Mouse (Mus musculus) midbrain, embryonic 15.5 days (tissue): ENCODE results near the gene Olfr221. TPM values are rescaled to one million over a fixed set of nuclear protein-coding genes. Genes with fewer than 3 reads are reported as not detected.

ENCODE experiments used
- ATAC-seq: fragments of 200-750 bp; cut with Nextera tagmentation; replicated peaks from 2 replicates; pipeline ENCODE4 v1.8.0; 2017; ENCODE audit warnings: moderate TSS enrichment
- H3K27ac ChIP-seq: fragments of 300-500 bp; sonication (generic); 2 replicates; pipeline ENCODE4 v1.5.1; 2015; ENCODE audit warnings: mild to moderate bottlenecking, inconsistent platforms
- H3K27me3 ChIP-seq: fragments of 300-500 bp; sonication (generic); replicated peaks from 2 replicates; pipeline ENCODE4 v1.6.1; 2015; ENCODE audit warnings: inconsistent platforms
- H3K36me3 ChIP-seq: fragments of 300-500 bp; sonication (generic); replicated peaks from 2 replicates; pipeline ENCODE4 v1.6.1; 2015; ENCODE audit warnings: inconsistent platforms
- H3K4me1 ChIP-seq: fragments of 300-500 bp; sonication (generic); 2 replicates; pipeline ENCODE4 v1.6.1; 2015; ENCODE audit warnings: inconsistent platforms
- H3K4me2 ChIP-seq: fragments of 300-500 bp; sonication (generic); 2 replicates; pipeline ENCODE4 v1.6.1; 2015; ENCODE audit warnings: inconsistent platforms, mild to moderate bottlenecking, moderate library complexity
- H3K4me3 ChIP-seq: fragments of 300-500 bp; sonication (generic); 2 replicates; pipeline ENCODE4 v1.5.1; 2015; ENCODE audit warnings: mild to moderate bottlenecking, inconsistent platforms
- H3K9ac ChIP-seq: fragments of 300-500 bp; sonication (generic); 2 replicates; pipeline ENCODE4 v1.6.1; 2015; ENCODE audit warnings: mild to moderate bottlenecking, inconsistent platforms
- H3K9me3 ChIP-seq: fragments of 300-500 bp; sonication (generic); 2 replicates; pipeline ENCODE4 v1.6.1; 2016; ENCODE audit warnings: inconsistent platforms
- WGBS: fragments of 180-500 bp; shearing (Covaris S2); methylation state at CpG from one replicate; pipeline ENCODE4 v1.1.7; 2015; ENCODE audit warnings: mixed read lengths; 5-methylcytosine and 5-hydroxymethylcytosine counted together
- polyA plus RNA-seq: library from polyadenylated mRNA; unstranded; fragments of >200 nt; fragmentation: Nextera tagmentation; extraction: Ambion mirVana; gene quantifications from 2 replicates; pipeline ENCODE4 v1.2.1, GENCODE M21; 2015

Olfr221 gene
- polyA plus RNA-seq, 1 experiment from 2014 or later: not detected

DNA sequence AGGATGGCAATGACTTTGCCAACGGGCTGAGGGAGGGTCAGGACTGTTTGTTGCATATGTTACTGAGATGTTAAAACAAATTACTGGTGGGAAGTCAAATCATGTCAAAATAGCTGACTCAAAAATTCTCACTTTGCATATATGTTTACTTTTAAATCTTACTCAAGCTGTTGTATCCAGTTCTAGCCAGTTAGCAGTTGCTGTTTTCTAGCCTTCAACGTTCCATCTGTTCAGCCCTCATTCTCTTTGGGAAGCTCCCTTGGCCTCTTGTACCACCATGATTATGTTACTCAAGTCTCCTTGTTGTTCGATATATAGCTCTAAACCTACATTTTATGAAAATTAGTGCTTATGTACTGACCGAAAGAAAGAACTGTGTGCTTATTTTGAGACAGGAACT lies 15.9 kb downstream of the Olfr221 start:
- no peak overlapping the region for H3K4me3 ChIP-seq
- no peaks in the 10 kb centered on the region for H3K27me3 ChIP-seq
- peaks cover 15% of the 10 kb centered on the region for H3K4me1 ChIP-seq
- no peaks in the 10 kb centered on the region for H3K9me3 ChIP-seq
- no peak overlapping the region for H3K27ac ChIP-seq
- H3K36me3 ChIP-seq: no peaks in the 10 kb centered on the region
- H3K9ac ChIP-seq: no peak overlapping the region
- H3K4me2 ChIP-seq: no peak overlapping the region
- WGBS: 91% methylated on average over 4 of the region's 4 CpGs
- ATAC-seq: no peak

- Histone ChIP-seq H3K4me1 (peaks cover 25% of the 10 kb centered on the region), H3K27ac (no peak overlapping the region), H3K9me3 (no peaks in the 10 kb centered on the region), H3K9ac (no peak overlapping the region), H3K4me3 (no peak overlapping the region), H3K36me3 (no peaks in the 10 kb centered on the region), H3K4me2 (no peak overlapping the region), H3K27me3 (no peaks in the 10 kb centered on the region)
- ATAC-seq: no peak
- WGBS: 88% methylated on average over 2 of the region's 2 CpGs
Measured at GRCm38 (mm10) chr14:52024133-52024532, 18.1 kb downstream of the Olfr221 start.

DNA sequence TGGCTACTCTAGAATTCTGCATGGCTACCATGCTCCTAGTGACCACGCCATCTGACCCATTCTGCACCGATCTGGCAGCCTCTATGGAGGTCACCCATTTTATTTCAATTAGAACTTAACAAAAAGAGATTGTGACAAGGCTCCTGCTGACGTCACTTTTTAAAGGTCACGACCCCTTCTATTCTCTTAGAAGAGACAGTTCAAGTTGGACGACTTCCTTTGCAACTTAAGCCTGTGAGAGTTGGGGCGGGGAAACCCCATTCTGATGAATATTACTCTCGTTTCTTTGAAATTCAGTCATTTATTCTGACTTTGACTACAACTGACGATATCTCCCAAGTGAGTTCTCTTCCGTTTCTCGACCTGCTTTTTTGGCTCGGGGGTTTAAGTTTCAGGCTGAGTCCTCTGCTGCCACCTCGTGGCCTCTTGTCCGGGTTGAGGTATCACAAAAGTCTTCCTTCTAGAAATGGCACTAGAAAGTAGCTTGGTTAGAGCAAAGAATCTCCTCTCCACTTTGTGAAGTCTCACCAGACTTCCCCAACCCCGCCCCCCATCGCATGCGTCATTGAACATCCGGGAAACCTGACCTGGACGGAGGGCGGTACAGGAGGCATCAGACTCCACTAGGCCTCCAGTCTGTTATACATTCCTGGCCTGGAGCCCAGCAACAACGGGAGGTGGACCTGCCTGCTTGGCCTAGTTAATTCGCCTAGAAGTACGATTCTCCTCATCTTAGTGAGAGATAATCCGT lies 19.4 kb downstream of the Olfr221 start:
- Histone ChIP-seq H3K4me3 (peak overlapping the region; percentile 23), H3K36me3 (no peaks in the 10 kb centered on the region), H3K4me1 (peaks cover 35% of the 10 kb centered on the region), H3K27me3 (no peaks in the 10 kb centered on the region), H3K4me2 (peak overlapping the region; percentile 44), H3K9ac (peak overlapping the region; percentile 27), H3K27ac (peak overlapping the region; percentile 76), H3K9me3 (no peaks in the 10 kb centered on the region)
- no peak for ATAC-seq
- WGBS: 2% methylated on average over 23 of the region's 23 CpGs

- Histone ChIP-seq H3K36me3 (no peaks in the 10 kb centered on the region), H3K9ac (no peak overlapping the region), H3K4me3 (no peak overlapping the region), H3K4me1 (peaks cover 35% of the 10 kb centered on the region), H3K4me2 (peak overlapping the region; percentile 44), H3K27me3 (no peaks in the 10 kb centered on the region), H3K27ac (0 out of 2 replicates have a peak overlapping the region, but pooled peaks have one; percentile 76), H3K9me3 (no peaks in the 10 kb centered on the region)
- 60% methylated on average over 3 of the region's 3 CpGs for WGBS
- ATAC-seq: no peak
Measured at GRCm38 (mm10) chr14:52022244-52022708, 20.0 kb downstream of the Olfr221 start.

DNA sequence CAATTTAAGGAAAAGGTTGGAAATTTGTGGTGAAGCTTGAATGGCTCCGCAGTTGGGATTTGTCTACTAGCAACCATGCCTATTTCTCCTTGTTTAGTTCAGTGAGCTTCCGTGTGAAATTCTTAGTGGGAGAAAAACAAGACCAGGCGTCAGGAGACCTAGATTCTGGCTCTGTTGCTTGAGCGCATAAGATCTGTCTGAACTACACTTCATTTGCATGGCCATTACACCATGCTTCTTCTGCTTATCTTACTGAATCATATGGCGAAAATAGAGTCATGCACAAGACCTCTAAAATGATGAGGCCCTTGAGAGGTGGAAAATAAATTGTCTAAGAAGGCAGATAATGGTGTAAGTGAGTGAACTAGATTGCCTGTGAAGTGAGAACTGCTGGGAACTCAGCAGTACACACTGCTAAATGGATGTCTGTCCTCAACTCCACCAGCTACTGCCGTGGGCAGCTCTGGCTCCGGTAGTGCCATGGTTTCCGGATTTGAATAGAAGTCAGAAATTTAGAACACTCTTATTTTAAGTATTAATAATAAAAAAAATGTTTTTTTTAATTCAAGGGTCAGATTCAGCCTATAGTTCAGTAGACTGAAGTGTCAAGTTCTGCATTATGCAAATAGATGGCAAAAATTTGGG lies 20.6 kb downstream of the Olfr221 start:
- no peak overlapping the region for H3K9ac ChIP-seq
- H3K27me3 ChIP-seq: no peaks in the 10 kb centered on the region
- no peak for ATAC-seq
- 90% methylated on average over 8 of the region's 8 CpGs for WGBS
- H3K4me3 ChIP-seq: no peak overlapping the region
- peak overlapping the region; percentile 98; the same call in 1 of the 2 replicates for H3K27ac ChIP-seq
- no peaks in the 10 kb centered on the region for H3K36me3 ChIP-seq
- peaks cover 37% of the 10 kb centered on the region for H3K4me1 ChIP-seq
- no peaks in the 10 kb centered on the region for H3K9me3 ChIP-seq
- H3K4me2 ChIP-seq: no peak overlapping the region; the same call in 1 of the 2 replicates

DNA sequence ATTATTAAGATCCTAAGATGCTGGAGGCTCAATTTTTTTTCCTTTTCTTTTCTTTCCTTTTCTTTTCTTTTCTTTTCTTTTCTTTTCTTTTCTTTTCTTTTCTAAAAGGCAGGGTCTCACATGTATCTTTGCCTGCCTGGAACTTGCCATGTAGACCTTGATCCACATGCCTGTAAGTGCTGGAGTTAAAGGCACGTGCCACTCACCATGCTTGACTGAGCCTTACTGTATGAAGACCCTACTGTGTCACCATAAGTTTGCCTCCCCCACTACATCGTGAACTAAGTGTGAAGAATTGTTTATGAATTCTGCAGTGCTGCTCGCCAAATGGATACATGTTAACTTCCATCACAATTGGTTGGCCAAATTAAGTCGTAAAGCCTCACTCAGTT lies 21.1 kb downstream of the Olfr221 start:
- Histone ChIP-seq H3K27me3 (no peaks in the 10 kb centered on the region), H3K4me2 (peak overlapping the region; percentile 54), H3K4me3 (peak overlapping the region; percentile 72; the same call in 1 of the 2 replicates), H3K36me3 (no peaks in the 10 kb centered on the region), H3K27ac (peak overlapping the region; percentile 98), H3K4me1 (peaks cover 41% of the 10 kb centered on the region), H3K9ac (peak overlapping the region; percentile 88; the same call in 1 of the 2 replicates), H3K9me3 (no peaks in the 10 kb centered on the region)
- no peak for ATAC-seq
- 59% methylated on average over 4 of the region's 4 CpGs for WGBS

DNA sequence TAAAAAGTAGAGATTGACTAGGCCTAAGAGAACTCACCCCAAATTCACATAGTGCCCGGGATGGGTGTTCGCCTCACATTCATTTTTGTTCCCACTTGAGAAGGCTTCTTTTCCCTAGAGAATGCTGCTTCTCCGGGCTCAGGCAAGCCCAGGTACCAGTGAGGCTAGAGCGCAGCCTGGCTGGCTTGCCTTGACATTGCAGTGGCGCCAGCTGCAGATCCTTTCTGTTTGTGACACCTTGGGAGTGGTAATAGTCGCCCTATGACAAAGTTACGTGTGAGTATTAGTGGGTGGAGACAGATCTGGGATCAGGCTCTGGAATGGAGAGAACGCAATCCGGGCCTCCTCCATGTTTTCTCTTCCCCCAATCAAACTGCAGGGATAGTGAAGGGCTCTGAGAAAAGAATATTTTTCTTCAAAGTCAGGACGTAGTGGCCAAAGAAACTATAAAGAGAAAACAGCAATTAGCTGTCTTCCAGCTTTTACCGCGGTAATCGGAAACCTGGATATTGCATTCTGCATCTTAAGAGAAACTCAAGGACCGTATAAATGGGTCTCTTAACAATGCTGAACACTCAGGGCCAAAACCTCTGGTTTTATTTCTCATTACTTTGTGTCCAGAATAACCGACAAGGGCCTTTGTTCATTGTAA lies 21.6 kb downstream of the Olfr221 start, which contains the start of gene Zfp219:
Zfp219 (minus strand) TSS at position 248 of the 652 bp plus-strand sequence.
- peak within 1 kb of the TSS; percentile 54 for H3K4me2 ChIP-seq
- H3K4me3 ChIP-seq: peak within 1 kb of the TSS; percentile 72
- H3K36me3 ChIP-seq: no peaks in the 10 kb centered on the region
- H3K4me1 ChIP-seq: peaks cover 47% of the 10 kb centered on the region
- H3K27me3 ChIP-seq: no peaks in the 10 kb centered on the region
- WGBS: 6% methylated on average over 15 of the region's 15 CpGs
- H3K9ac ChIP-seq: peak within 1 kb of the TSS; percentile 88
- peak; percentile 68 for ATAC-seq
- no peaks in the 10 kb centered on the region for H3K9me3 ChIP-seq
- H3K27ac ChIP-seq: peak within 1 kb of the TSS; percentile 98

DNA sequence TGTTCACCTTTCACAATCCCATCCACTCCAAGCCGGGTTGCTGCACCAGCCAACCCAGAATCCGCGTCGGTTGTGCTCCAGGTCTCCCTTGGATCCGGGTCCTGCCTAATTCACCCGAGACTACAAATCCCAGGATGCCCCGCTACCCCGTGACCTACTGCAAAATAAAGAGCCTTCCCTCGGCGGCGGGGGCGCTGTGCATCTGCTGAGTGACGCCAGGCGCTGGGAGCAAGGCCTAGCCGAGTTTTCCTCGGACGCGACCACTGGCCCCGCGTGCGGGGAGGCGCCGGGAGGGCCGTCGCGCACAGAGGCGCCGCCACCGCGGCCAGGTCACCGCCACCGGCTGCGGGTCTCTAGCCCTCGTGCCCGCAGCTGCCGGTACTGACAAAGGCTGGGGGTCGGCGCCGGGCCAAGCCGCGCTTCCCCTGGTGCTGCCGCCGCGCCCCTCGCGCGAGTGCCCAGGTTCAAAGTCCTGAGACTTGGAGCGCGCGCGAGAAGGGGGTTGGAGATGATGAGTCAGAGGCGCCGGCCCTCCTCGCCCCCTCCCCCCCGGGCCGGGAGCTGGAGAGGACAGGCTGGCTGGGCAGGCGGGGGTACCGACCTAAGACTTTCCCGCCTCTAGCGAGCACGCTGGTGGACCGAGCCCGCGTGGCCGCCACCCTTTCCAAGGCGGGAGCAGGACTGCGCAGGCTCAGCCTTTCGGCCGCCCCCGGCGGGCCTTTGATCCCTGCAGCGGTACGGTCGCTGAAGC lies 22.5 kb downstream of the Olfr221 start:
- H3K27ac ChIP-seq: peak overlapping the region; percentile 98
- H3K4me2 ChIP-seq: peak overlapping the region; percentile 54
- H3K36me3 ChIP-seq: no peaks in the 10 kb centered on the region
- WGBS: under 1% methylated on average over 68 of the region's 74 CpGs
- H3K9ac ChIP-seq: peak overlapping the region; percentile 88
- no peaks in the 10 kb centered on the region for H3K9me3 ChIP-seq
- H3K4me1 ChIP-seq: peaks cover 55% of the 10 kb centered on the region
- no peaks in the 10 kb centered on the region for H3K27me3 ChIP-seq
- peak; percentile 92 for ATAC-seq
- H3K4me3 ChIP-seq: peak overlapping the region; percentile 72

- Histone ChIP-seq H3K27me3 (no peaks in the 10 kb centered on the region), H3K9me3 (no peaks in the 10 kb centered on the region), H3K4me2 (peak overlapping the region; percentile 54), H3K36me3 (no peaks in the 10 kb centered on the region), H3K4me3 (peak overlapping the region; percentile 72), H3K27ac (peak overlapping the region; percentile 98), H3K4me1 (peaks cover 55% of the 10 kb centered on the region), H3K9ac (peak overlapping the region; percentile 52)
- 29% methylated on average over 12 of the region's 12 CpGs for WGBS
- ATAC-seq: no peak; the same call in 1 of the 2 replicates
Measured at GRCm38 (mm10) chr14:52019051-52019589, 23.1 kb downstream of the Olfr221 start.

DNA sequence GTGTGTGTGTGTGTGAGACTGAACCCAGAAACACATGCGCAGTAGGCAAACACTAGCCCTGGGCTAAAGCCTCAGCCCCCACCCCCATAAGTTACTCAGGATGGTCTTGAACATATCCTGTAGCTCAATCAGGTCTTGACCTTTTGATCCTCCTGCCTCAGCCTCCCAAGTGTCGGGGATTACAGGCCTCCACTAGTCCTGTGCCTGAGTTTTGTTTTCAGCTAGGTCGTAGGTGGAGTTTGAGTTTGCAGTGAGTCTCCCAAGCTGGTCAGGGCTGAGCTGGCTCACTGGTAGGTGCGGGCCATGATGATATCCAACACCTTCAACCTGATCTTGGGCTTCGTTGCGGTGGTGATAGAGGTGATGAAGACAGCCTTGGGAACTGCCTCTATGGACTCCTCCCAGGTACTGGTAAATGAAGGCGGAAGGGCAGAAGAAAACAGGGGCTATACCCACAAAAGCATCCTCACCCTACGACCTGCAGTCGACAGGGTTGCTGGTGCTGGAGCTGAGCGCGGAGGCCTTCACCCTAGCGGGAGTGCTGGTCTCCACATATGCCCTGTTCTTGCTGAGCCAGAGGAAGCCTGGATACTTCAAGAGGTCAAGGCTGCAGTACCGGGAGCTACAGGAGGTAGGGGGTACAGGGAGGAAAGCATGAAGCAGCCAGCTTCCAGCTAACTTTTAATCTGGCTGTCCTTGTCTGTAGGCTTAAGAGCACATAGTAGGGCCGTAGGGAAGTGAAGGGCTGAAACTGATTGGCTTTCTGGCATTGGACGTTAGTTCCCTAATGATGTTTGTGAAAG lies 23.8 kb downstream of the Olfr221 start:
- H3K4me2 ChIP-seq: peak overlapping the region; percentile 54
- ATAC-seq: no peak
- peak overlapping the region; percentile 72 for H3K4me3 ChIP-seq
- H3K9ac ChIP-seq: peak overlapping the region; percentile 52; the same call in 1 of the 2 replicates
- no peaks in the 10 kb centered on the region for H3K36me3 ChIP-seq
- 81% methylated on average over 15 of the region's 15 CpGs for WGBS
- H3K4me1 ChIP-seq: peaks cover 55% of the 10 kb centered on the region
- H3K27ac ChIP-seq: peak overlapping the region; percentile 98
- H3K27me3 ChIP-seq: no peaks in the 10 kb centered on the region
- no peaks in the 10 kb centered on the region for H3K9me3 ChIP-seq

- Histone ChIP-seq H3K36me3 (no peaks in the 10 kb centered on the region), H3K27me3 (no peaks in the 10 kb centered on the region), H3K9ac (no peak overlapping the region), H3K4me3 (no peak overlapping the region), H3K27ac (no peak overlapping the region), H3K4me1 (peaks cover 56% of the 10 kb centered on the region), H3K9me3 (no peaks in the 10 kb centered on the region), H3K4me2 (no peak overlapping the region)
- WGBS: 85% methylated on average over 4 of the region's 4 CpGs
- ATAC-seq: no peak
Measured at GRCm38 (mm10) chr14:52017662-52018061, 24.6 kb downstream of the Olfr221 start.
